Mouse (Mus musculus) lung, postnatal 0 days (tissue): Measurements from ENCODE around the gene Shroom2. TPM values are rescaled to one million over a fixed set of nuclear protein-coding genes. Genes with fewer than 3 reads are reported as not detected.

Experiments used
- ATAC-seq: fragments of 200-750 bp; cut with Nextera tagmentation; 2 replicates; pipeline ENCODE4 v1.8.0; 2017; ENCODE audit warnings: moderate library complexity
- DNase-seq: peaks from one replicate; pipeline ENCODE4 v3.0.0-alpha.2; 2016; ENCODE audit warnings: low spot score
- H3K27ac ChIP-seq: fragments of 300-500 bp; sonication (generic); 2 replicates; pipeline ENCODE4 v1.5.1; 2014; ENCODE audit warnings: antibody characterized with exemption, mild to moderate bottlenecking, low read length, mixed read lengths
- H3K27me3 ChIP-seq: fragments of 300-500 bp; sonication (generic); replicated peaks from 2 replicates; pipeline ENCODE4 v1.6.1; 2014; ENCODE audit warnings: low read length, mixed read lengths; ENCODE audit not compliant: insufficient read depth
- H3K36me3 ChIP-seq: fragments of 300-500 bp; sonication (generic); 2 replicates; pipeline ENCODE4 v1.6.1; 2014; ENCODE audit warnings: low read length, mixed read lengths; ENCODE audit not compliant: insufficient read depth
- H3K4me1 ChIP-seq: fragments of 300-500 bp; sonication (generic); 2 replicates; pipeline ENCODE4 v1.6.1; 2014; ENCODE audit warnings: antibody characterized with exemption, low read depth, low read length, mixed read lengths; ENCODE audit not compliant: insufficient read depth
- H3K4me2 ChIP-seq: fragments of 300-500 bp; sonication (generic); replicated peaks from 2 replicates; pipeline ENCODE4 v1.6.1; 2014; ENCODE audit warnings: low read depth, mild to moderate bottlenecking, low read length, moderate library complexity, mixed read lengths
- H3K4me3 ChIP-seq: fragments of 300-500 bp; sonication (generic); 2 replicates; pipeline ENCODE4 v1.5.1; 2014; ENCODE audit warnings: low read depth, low read length
- H3K9ac ChIP-seq: fragments of 300-500 bp; sonication (generic); replicated peaks from 2 replicates; pipeline ENCODE4 v1.6.1; 2014; ENCODE audit warnings: low read depth, mild to moderate bottlenecking
- H3K9me3 ChIP-seq: fragments of 300-500 bp; sonication (generic); 2 replicates; pipeline ENCODE4 v1.6.1; 2016; ENCODE audit warnings: low read length, mixed read lengths
- CTCF ChIP-seq: IDR thresholded peaks from 2 replicates; pipeline ENCODE4 v1.5.1; 2016; ENCODE audit warnings: antibody characterized with exemption, mild to moderate bottlenecking
- EP300 ChIP-seq: IDR thresholded peaks from 2 replicates; pipeline ENCODE4 v1.6.1; 2016; ENCODE audit warnings: antibody characterized with exemption, mild to moderate bottlenecking, control low read depth
- WGBS: fragments of 180-500 bp; shearing (Covaris S2); extraction: QIAGEN DNeasy Blood & Tissue Kit; methylation state at CpG from one replicate; pipeline ENCODE4 v1.1.7; 2014; 5-methylcytosine and 5-hydroxymethylcytosine counted together
- polyA plus RNA-seq: library from polyadenylated mRNA; unstranded; fragments of >200 nt; fragmentation: Nextera tagmentation; extraction: Ambion mirVana; gene quantifications from 2 replicates; pipeline ENCODE4 v1.2.1, GENCODE M21; 2015

The Shroom2 gene
- polyA plus RNA-seq, 1 experiment from 2014 or later: 5.8 TPM

GRCm38 (mm10) chrX:152620917-152621316, 148.3 kb downstream of the Shroom2 start:
- Histone ChIP-seq H3K4me2 (no peak overlapping the region), H3K9ac (no peak overlapping the region), H3K27ac (no peak overlapping the region), H3K36me3 (no peaks in the 10 kb centered on the region), H3K9me3 (no peaks in the 10 kb centered on the region), H3K4me3 (no peak overlapping the region), H3K4me1 (no peaks in the 10 kb centered on the region), H3K27me3 (no peaks in the 10 kb centered on the region)
- no peak for TF ChIP-seq CTCF
- no peak for TF ChIP-seq EP300
- no peak for DNase-seq
- ATAC-seq: no peak

DNA sequence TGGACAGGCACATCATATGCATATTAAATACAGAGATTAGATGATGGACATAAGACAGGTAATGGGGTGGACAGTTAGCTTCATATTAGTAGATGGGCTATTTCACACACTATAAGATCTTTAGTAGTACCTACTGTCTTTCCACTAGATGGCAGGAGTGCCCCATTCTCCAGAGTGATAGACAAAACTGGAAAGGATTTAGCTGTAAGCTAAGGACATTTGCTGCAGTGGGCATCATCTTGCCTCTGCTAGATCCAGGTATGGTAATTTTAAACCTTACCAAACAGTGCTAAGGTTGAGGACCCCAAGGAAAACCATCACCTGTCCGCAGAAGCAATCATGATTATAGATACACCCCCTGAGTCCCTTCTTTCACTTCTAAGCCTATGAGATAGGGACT, 150.8 kb downstream of the Shroom2 start:
- Histone ChIP-seq H3K27ac (no peak overlapping the region), H3K4me3 (no peak overlapping the region), H3K27me3 (no peaks in the 10 kb centered on the region), H3K9ac (no peak overlapping the region), H3K9me3 (no peaks in the 10 kb centered on the region), H3K4me1 (no peaks in the 10 kb centered on the region), H3K4me2 (no peak overlapping the region), H3K36me3 (no peaks in the 10 kb centered on the region)
- no peak for ATAC-seq
- TF ChIP-seq CTCF (peak; percentile 66), EP300 (no peak)
- WGBS: 81% methylated on average over 1 of the region's 1 CpGs
- peak; percentile 41 for DNase-seq

DNA sequence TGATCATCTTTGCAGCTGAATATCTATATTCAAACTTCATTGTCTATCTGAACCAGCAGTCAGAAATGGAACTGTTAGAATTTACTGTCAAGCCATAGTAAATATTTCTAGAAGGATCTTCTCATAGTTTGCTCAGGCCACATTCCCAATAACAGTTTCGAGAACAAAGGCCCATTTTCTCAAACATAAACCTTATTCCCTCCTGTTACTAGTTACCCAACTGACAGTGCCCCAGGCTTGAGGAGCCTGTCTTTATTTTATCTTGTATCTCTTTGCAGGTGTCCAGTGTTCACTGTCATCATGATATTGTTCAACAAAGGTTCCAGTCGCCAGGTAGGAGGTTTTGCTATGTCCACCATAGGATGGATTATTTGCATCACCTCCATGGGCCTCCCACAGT, 206.2 kb downstream of the Shroom2 start, which contains the start of gene Cldn34a:
Cldn34a (plus strand) TSS at position 301 of the 400 bp plus-strand sequence.
- Histone ChIP-seq H3K27me3 (no peaks in the 10 kb centered on the region), H3K36me3 (no peaks in the 10 kb centered on the region), H3K4me3 (no peak within 1 kb of the TSS), H3K27ac (no peak within 1 kb of the TSS), H3K9ac (no peak within 1 kb of the TSS), H3K4me2 (no peak within 1 kb of the TSS), H3K4me1 (no peaks in the 10 kb centered on the region), H3K9me3 (no peaks in the 10 kb centered on the region)
- no peak for TF ChIP-seq CTCF
- TF ChIP-seq EP300: no peak
- DNase-seq (no peak), ATAC-seq (no peak)
- 69% methylated on average over 2 of the region's 2 CpGs for WGBS

Other genes starting within 250 kb of the Shroom2 start
- gene Cldn34a, start 206.1 kb downstream of the Shroom2 start, polyA plus RNA-seq: not detected in 2 replicates
- 0.08 and 0.12 TPM in 2 replicates for gene Gpr143, start 12.5 kb upstream of the Shroom2 start, polyA plus RNA-seq
- gene Usp51, start 237.0 kb upstream of the Shroom2 start, polyA plus RNA-seq: 0.17 and 0.21 TPM in 2 replicates